Comparison of ENCODE assay signal across 9 mouse cellular contexts in the genomic region with DNA sequence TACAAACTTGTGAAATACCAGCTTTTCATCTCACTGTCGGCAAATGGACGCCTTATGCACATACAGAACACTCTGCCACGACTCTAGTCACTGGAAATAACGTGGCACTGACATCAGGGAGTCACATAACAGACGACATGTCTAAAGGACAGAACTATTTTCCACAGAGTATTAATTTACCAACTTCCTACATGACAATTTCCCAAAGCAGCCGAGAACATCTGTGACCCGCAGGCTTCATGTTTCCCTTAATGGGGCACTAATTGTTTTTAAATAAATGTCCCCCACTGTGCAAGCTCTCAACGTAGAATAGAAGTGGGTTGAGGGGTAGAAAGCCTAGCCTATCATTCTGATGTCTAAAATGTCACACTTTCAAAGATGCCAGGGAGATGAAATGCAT. TPM values are rescaled to one million over a fixed set of nuclear protein-coding genes. Genes with fewer than 3 reads are reported as not detected.
DNase-seq lines count a peak whose midpoint lies in the region; ATAC-seq and TF ChIP-seq lines count a peak whose summit lies in the region.
"Had no signal": no experiment of that assay in that cellular context is flagged by ENCODE, and none has a peak within 500 bp of the region (broad histone marks: within the 10 kb centered on the region; RNA-seq: fewer than 3 reads in every experiment).

No protein-coding gene starts in this region.

- WGBS in forebrain, embryonic 16.5 days = 11% methylated on average over 8 of the region's 8 CpGs
- WGBS in midbrain, embryonic 12.5 days = 44% methylated on average over 8 of the region's 8 CpGs

- peak overlapping the region; percentile 72 for H3K27ac ChIP-seq in gastrocnemius, adult 2 months
- H3K27ac ChIP-seq in forebrain, embryonic 16.5 days (ENCODE audit: low read length) = no peak overlapping the region
- no peak overlapping the region for H3K27ac ChIP-seq in midbrain, embryonic 12.5 days (replicated peaks)

- H3K36me3 ChIP-seq in forebrain, embryonic 16.5 days (ENCODE audit: control insufficient read depth, insufficient read depth) = no peaks in the 10 kb centered on the region
- H3K36me3 ChIP-seq in midbrain, embryonic 12.5 days = no peaks in the 10 kb centered on the region

- TF ChIP-seq CTCF in gastrocnemius, adult 2 months (IDR thresholded peaks at IDR 0.05) = no peak

- H3K27me3 ChIP-seq in forebrain, embryonic 16.5 days (replicated peaks; ENCODE audit: control insufficient read depth, insufficient read depth, low read length) = no peaks in the 10 kb centered on the region
- H3K27me3 ChIP-seq in midbrain, embryonic 12.5 days = peaks cover 32% of the 10 kb centered on the region

- DNase-seq in gastrocnemius, adult 2 months = no peak
- DNase-seq in gastrocnemius, postnatal 14 days = no peak
- DNase-seq in gastrocnemius, postnatal 4 days (ENCODE audit: low spot score in 2 of 2) = no peak
- DNase-seq: thymus, adult 18-20 months had no signal

- no peaks in the 10 kb centered on the region for H3K9me3 ChIP-seq in forebrain, embryonic 16.5 days (ENCODE audit: control insufficient read depth, low read length)
- H3K9me3 ChIP-seq in midbrain, embryonic 12.5 days = no peaks in the 10 kb centered on the region

- H3K4me1 ChIP-seq in forebrain, embryonic 16.5 days (replicated peaks; ENCODE audit: control insufficient read depth, insufficient read depth, low read length) = peaks cover 11% of the 10 kb centered on the region; the same call in 1 of the 2 replicates
- peaks cover 8% of the 10 kb centered on the region; the same call in 1 of the 2 replicates for H3K4me1 ChIP-seq in midbrain, embryonic 12.5 days

- H3K4me2 ChIP-seq in forebrain, embryonic 16.5 days (ENCODE audit: low read length) = peak overlapping the region; percentile 42
- peak overlapping the region; percentile 35 for H3K4me2 ChIP-seq in midbrain, embryonic 12.5 days (replicated peaks)

- peak overlapping the region; percentile 66 for H3K4me3 ChIP-seq in gastrocnemius, adult 2 months
- no peak overlapping the region; the same call in 1 of the 2 replicates for H3K4me3 ChIP-seq in forebrain, embryonic 16.5 days (replicated peaks; ENCODE audit: low read length)
- H3K4me3 ChIP-seq in midbrain, embryonic 12.5 days = no peak overlapping the region

- H3K9ac ChIP-seq in forebrain, embryonic 16.5 days (replicated peaks; ENCODE audit: low read depth, low read length) = 0 out of 2 replicates have a peak overlapping the region, but pooled peaks have one; percentile 15
- H3K9ac ChIP-seq in midbrain, embryonic 12.5 days (replicated peaks) = no peak overlapping the region

- intact Hi-C loops in gastrocnemius, adult 2 months (cut with DNase I) = loop anchor here (2.0 to 10.0 kb wide), 3 partner anchors 310 to 916 kb away; no protein-coding TSS in a partner anchor
- intact Hi-C loops in gastrocnemius, postnatal 14 days (cut with DNase I; ENCODE audit: low total_unique reads) = loop anchor here (10.0 kb wide), 1 partner anchor 920 kb away; no protein-coding TSS in a partner anchor

- ATAC-seq in CD4-positive, CD25-positive, alpha-beta regulatory T cell, adult 4 months = peak; percentile 5
- peak; percentile 61 for ATAC-seq in forebrain, embryonic 16.5 days
- no peak for ATAC-seq in midbrain, embryonic 12.5 days (ENCODE audit: low FRiP score, low read depth)
- ATAC-seq in megakaryocyte-erythroid progenitor cell, adult 5-6 weeks (replicated peaks; ENCODE audit: low FRiP score, low TSS enrichment, poor library complexity, severe bottlenecking) = no peak
- no peak for ATAC-seq in inflammation-experienced regulatory T-cells, adult 6 months

RNA-seq across cellular contexts. Expression of a gene that starts 49.0 kb away (rescaled TPM):
- total RNA-seq in gastrocnemius, adult 2 months (2021) = under 1 TPM; 0.08 to 0.13 TPM
- total RNA-seq in gastrocnemius, postnatal 14 days (2021) = under 1 TPM; 0.20 to 0.45 TPM
- polyA plus RNA-seq in CD4-positive, CD25-positive, alpha-beta regulatory T cell, adult 4 months (2017; shearing (Covaris generic)) = 1 to 10 TPM in 1 of 2 experiments, under 1 TPM in 1; 0.28 to 1.9 TPM
- 0.23 and 0.39 TPM in 2 replicates for polyA plus RNA-seq in forebrain, embryonic 16.5 days (2015; fragmentation: Nextera tagmentation; extraction: Ambion mirVana)
- polyA plus RNA-seq in midbrain, embryonic 12.5 days (2016; fragmentation: Nextera tagmentation; extraction: Ambion mirVana) = 0.20 and 0.51 TPM in 2 replicates
- total RNA-seq in megakaryocyte-erythroid progenitor cell, adult 5-6 weeks (2014; fragmentation: Nextera tagmentation) = 2.5 and 9.3 TPM in 2 replicates
- 7.0 and 9.9 TPM in 2 replicates for total RNA-seq in megakaryocyte-erythroid progenitor cell, adult 5-6 weeks (2017)
- 1 to 10 TPM; 1.8 to 2.0 TPM for total RNA-seq in gastrocnemius, postnatal 4 days (2021)
- polyA plus RNA-seq in inflammation-experienced regulatory T-cells, adult 6 months (2017; shearing (Covaris generic)) = under 1 TPM in 2 of 3 experiments, not detected in 1; 0.21 to 0.99 TPM

Comparison
In these comparisons a context has a peak if more than half of its experiments do, and no peak if none do; other contexts are left out.
1. ATAC-seq: peak in CD4-positive, CD25-positive, alpha-beta regulatory T cell, adult 4 months (single experiment) and forebrain, embryonic 16.5 days (single experiment); none in midbrain, embryonic 12.5 days (single experiment), megakaryocyte-erythroid progenitor cell, adult 5-6 weeks (single experiment) and inflammation-experienced regulatory T-cells, adult 6 months (single experiment).